Mouse (Mus musculus): ENCODE results near the gene Slit1.

Slit1 gene

GRCm38 (mm10) chr19:41743396-41743795 lies at the start of gene Slit1:
TSS of gene Slit1 (minus strand) at chr19:41743665.
- no peak for DNase-seq (ENCODE audit: extremely low read depth, low read depth, low spot score)

- DNase-seq (ENCODE audit: extremely low read depth, low read depth, low spot score): no peak
Measured at GRCm38 (mm10) chr19:41792934-41793486, 49.5 kb upstream of the Slit1 start.

DNA sequence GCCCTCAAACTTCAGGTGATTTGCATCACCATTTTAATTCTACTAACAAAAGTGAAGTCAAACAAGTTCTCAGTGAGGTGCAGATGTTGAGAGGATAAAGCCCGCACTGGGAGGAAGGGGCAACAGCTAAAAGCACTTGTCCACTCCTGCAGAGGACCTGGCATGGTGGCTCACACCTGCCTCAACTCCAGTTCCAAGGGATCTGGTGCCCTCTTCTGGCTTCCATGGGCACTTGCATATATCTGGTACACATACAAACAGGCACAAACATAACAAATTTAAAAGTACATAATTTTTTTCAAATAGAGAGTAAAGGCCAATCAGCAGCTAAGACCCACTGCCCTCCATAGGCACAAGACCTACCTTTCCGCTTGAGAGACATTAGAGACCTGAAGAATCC lies 47.9 kb upstream of the Slit1 start:
- DNase-seq (ENCODE audit: extremely low read depth, low read depth, low spot score): no peak

- no peak for DNase-seq (ENCODE audit: extremely low read depth, low read depth, low spot score)
Measured at GRCm38 (mm10) chr19:41789110-41789961, 45.9 kb upstream of the Slit1 start.

- no peak for DNase-seq (ENCODE audit: extremely low read depth, low read depth, low spot score)
Measured at GRCm38 (mm10) chr19:41786896-41787295, 43.4 kb upstream of the Slit1 start.

DNA sequence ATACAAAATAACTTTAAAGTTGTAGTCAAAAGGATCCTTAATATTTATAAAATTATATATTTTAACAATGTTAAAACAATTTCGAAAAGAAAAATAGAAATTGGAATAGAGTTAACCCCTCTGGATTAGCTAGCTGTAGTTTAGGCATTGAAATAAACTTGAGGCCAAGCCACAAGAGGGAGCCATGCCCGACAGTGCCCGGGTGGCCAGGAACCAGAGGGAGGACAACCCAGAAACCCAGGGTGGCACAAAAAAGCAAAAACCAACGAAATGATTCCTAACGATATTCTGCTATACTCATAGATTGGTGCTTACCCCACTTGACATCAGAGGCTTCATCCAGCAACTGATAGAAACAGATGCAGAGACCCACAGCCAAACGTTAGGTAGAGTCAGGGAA lies 34.0 kb upstream of the Slit1 start:
- no peak for DNase-seq (ENCODE audit: extremely low read depth, low read depth, low spot score)

DNA sequence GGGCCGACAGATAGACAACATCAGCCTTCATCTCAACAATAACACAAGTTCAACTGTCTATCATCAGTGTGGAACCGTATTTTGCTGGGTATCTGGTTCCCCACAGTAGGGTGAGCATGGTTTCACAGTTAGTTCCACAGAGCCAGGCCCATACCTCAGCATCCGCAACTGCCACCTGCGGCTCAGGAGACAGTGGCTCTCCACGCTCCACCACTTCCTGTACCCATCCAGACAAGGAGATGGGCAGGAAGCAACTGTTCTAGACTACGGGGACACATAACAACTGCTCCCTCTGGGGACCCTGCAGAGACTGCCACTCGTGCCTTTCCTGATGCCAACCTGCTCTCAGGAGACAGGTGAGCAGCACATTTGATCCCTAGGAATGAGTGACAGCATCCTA lies 25.2 kb upstream of the Slit1 start:
- DNase-seq (ENCODE audit: extremely low read depth, low read depth, low spot score): no peak

DNA sequence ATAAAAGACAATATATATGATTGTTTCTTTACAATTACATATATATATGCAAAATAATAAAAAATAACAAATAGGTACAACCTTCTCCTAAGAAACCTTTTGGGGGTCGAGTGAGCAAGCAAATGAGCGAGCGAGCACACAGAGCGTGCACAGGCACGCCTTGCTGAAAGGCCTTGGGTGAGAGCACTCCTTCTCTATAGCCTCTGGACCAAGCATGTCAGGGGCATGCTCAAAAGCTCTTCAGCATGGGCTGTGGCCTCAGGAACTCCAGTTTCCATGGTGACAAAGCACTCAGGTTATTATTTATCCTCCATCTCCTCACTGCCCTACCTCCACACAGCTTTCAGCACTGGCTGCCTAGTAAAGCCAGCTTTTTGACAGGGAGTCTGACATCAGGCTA lies 23.2 kb upstream of the Slit1 start:
- DNase-seq (ENCODE audit: extremely low read depth, low read depth, low spot score): no peak

DNA sequence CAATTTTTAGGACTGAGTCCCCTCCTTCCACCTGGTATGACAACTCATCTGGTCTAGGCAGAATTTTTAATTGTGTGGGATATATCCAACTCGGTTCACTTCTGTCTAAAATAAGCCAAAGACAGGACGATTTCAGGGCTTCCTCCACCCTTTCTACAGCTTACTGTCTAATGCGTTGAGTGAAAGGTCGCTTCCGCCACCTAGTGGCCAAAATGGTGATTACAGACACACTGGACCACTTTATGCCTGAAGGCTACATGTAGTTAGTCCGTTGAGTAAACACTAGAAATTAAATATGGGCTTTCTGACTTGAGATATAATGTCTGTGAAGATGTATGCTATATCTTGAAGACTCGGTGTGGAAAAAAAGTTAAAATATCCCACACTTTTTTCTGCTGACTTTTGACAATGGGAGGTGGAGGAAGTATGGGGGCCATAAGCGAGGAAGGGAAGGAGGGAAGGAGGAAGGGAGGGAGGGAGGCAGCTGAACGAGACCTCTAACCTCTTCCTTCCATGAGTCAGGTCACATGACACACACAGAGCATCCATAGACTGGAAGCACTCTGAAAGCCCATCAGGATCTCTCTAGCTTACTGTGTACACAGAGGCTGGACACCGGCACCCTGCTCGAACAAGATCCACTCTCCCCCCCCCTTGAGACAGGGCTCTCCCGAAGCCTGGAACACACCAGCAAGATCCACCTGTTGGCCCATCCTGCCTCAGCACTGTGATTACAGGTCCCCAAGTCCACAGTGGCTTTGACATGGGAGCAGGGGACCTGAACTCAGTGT lies 20.6 kb upstream of the Slit1 start:
- no peak for DNase-seq (ENCODE audit: extremely low read depth, low read depth, low spot score)

DNA sequence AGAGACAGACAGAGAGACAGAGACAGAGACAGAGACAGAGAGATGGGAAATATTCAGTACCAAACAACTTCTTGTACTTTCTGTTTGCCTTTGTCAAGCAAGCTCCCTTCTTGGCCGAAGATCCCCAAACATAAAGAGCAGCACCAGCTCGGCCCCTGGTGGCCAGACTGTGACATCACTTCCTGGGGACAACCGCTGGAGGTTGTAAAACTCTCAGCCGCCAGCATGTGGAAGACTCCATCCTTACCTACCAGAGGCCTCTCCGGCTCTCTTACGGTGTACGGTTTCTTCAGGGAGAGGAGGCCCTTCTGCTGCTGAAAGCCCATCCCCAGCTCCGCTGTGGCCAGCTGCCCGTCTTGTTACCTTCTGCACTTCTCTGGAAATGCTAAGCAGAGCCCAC lies 18.1 kb upstream of the Slit1 start:
- DNase-seq (ENCODE audit: extremely low read depth, low read depth, low spot score): no peak

- no peak for DNase-seq (ENCODE audit: extremely low read depth, low read depth, low spot score)
Measured at GRCm38 (mm10) chr19:41759765-41760164, 16.3 kb upstream of the Slit1 start.

- DNase-seq (ENCODE audit: extremely low read depth, low read depth, low spot score): no peak
Measured at GRCm38 (mm10) chr19:41759270-41759669, 15.8 kb upstream of the Slit1 start.

- DNase-seq (ENCODE audit: extremely low read depth, low read depth, low spot score): no peak
Measured at GRCm38 (mm10) chr19:41754760-41755159, 11.3 kb upstream of the Slit1 start.

- no peak for DNase-seq (ENCODE audit: extremely low read depth, low read depth, low spot score)
Measured at GRCm38 (mm10) chr19:41751906-41752305, 8.4 kb upstream of the Slit1 start.

DNA sequence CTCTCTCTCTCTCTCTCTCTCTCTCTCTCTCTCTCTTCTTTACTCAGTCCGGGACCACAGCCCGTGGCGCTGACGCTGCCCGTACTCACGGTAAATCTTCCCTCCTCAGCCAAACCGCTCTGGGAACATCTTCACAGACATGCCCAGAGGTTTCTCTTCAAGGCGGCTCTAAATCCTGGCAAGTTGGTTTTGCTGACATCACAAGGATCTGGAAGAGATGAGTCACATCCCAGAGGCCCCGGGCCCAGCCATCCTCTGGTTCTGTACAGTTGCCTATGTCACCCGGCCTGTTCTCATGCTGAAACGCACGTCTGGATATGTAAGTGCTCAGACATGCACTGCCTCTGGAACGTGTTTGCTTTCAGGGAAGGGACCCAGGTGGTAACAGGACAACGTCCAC lies 4.0 kb upstream of the Slit1 start:
- DNase-seq (ENCODE audit: extremely low read depth, low read depth, low spot score): no peak

DNA sequence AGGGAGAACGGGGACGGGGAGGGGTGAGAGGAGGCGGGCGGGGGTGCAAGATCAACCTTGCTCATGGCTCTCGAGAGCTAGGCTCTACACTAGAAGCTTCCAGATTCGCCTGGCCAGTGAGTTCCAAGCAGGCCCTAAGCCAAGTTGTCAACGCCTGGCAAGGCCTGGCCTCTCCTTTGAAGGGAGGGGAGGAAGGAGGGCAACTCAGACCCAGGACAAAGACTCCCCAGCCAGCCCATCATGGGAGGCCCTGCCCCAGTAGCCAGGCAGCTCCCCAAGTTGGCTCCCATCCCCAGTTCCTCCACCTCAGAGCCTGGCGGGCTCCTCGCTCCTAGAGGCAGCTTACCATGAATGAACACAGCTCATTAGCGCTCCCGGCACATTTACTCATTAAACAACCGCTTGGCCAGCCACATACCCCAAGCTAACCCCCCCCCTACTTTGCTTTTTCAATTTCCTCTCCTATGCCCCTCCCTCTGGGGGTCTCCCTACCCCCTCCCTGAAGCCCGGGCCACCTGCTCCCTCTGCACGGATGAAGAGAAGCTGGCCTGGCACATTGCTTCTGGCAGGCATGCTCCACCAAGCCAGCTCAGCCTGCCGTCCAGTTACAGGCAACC lies 2.6 kb upstream of the Slit1 start:
- DNase-seq (ENCODE audit: extremely low read depth, low read depth, low spot score): no peak

DNA sequence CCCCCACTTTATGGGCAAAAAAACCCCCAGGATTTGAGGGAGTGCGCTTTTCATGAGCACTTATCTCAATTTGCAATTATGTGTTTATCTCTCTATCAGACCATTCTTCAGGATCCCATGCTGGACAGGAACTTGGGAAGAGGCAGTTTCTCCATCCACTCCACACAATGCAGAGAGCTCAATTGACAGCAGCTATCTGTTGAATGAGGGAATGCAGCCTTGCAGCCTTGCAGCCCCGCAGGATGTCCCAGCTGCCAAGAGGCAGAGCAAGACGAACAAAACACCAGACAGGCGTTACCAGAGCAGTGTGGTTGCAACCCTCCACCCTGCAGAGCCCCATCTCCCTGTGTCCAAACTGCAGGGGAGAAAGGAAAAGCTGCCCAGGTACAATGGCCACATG lies 4.6 kb downstream of the Slit1 start:
- no peak for DNase-seq (ENCODE audit: extremely low read depth, low read depth, low spot score)

DNA sequence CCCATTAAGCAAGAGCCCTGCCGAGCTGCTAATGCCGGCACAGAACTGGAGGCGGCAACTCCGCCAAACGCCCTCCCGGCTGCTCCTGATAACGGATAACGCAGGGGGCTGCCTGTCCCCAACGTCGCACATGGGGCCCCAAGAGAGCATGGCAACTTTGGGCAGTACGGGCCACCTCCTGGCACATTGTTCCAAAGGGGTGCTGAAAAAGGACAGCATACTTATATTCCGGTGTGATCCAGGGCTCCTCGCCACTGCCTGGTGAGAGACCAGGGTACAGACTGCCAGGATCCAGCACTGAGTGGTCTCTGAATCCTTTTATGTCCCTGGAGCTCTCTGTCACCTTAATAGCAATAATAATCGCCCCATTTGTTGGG lies 5.0 kb downstream of the Slit1 start:
- no peak for DNase-seq (ENCODE audit: extremely low read depth, low read depth, low spot score)

- no peak for DNase-seq (ENCODE audit: extremely low read depth, low read depth, low spot score)
Measured at GRCm38 (mm10) chr19:41737657-41738428, 5.6 kb downstream of the Slit1 start.

DNA sequence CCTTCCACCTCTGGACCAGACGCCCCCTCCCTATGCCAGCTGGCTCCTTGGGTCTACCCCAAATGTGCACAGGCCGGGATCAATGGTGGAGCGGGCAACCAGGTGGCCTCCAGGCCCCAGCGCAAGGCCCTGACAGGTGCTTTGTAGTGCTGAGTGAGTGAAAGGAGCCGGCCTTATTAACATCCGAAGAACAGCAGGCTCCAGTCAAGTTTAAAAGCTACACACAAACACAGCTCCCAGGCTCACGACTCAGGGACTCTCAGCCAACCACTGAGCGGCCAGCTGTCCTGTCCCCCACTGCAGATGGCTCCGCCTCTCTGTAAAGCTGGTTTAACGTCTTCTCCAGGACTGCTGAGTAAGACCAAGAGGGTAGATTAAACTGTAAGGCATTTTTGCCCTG lies 8.8 kb downstream of the Slit1 start:
- DNase-seq (ENCODE audit: extremely low read depth, low read depth, low spot score): no peak

- DNase-seq (ENCODE audit: extremely low read depth, low read depth, low spot score): no peak
Measured at GRCm38 (mm10) chr19:41725491-41725890, 18.0 kb downstream of the Slit1 start.

Data from fat pad, adult 2 months (tissue).